In the genomic region with DNA sequence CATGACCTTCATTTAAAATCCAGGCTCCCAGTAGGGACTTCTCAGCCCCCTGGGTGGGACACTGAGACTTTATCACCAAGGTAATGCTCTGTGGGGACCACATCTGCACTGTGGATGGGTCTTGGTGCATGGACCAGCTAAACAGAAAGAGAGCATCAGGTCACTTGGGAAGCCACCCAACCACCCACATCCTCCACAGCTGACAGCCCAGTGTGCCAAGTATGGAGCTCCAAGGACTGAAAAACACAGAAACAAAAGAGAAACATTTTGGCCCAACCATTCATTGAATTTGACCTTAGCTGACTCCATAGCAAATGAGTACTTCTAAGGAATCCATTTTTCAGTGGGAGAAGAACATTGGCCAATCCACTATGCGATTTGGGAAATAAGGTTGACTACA, we compare ENCODE assay signal across 21 mouse cellular contexts. TPM values are rescaled to one million over a fixed set of nuclear protein-coding genes. Genes with fewer than 3 reads are reported as not detected.
"Had no signal": no experiment of that assay in that cellular context is flagged by ENCODE, and none has a peak within 500 bp of the region (broad histone marks: within the 10 kb centered on the region; RNA-seq: fewer than 3 reads in every experiment).

No protein-coding gene starts in this region.

- H3K4me3 ChIP-seq: layer of hippocampus, adult 2 months; limb, embryonic 12.5 days; limb, embryonic 15.5 days; midbrain, embryonic 12.5 days; midbrain, embryonic 15.5 days; neural tube, embryonic 12.5 days; neural tube, embryonic 15.5 days had no signal

- DNase-seq: kidney, adult 9 months; kidney, postnatal 25 days; layer of hippocampus, adult 9-11 months; left cerebral cortex, postnatal 4 days; liver, postnatal 0 days; lung, embryonic 14.5 days; right cerebral cortex, adult 18-20 months; right cerebral cortex, postnatal 14 days; thymus, adult 18-20 months; thymus, postnatal 36 days had no signal

- H3K27ac ChIP-seq: kidney, postnatal 0 days; layer of hippocampus, adult 2 months; limb, embryonic 12.5 days; limb, embryonic 15.5 days; liver, embryonic 14.5 days; macrophage; midbrain, embryonic 12.5 days; midbrain, embryonic 15.5 days; neural tube, embryonic 12.5 days; neural tube, embryonic 15.5 days had no signal

- ATAC-seq: liver, postnatal 0 days; midbrain, embryonic 15.5 days had no signal

RNA-seq across cellular contexts. Expression of gene Bcas1, which starts 42.1 kb away (rescaled TPM):
- total RNA-seq: megakaryocyte, adult 5-6 weeks had no signal
